Comparison of ENCODE assay signal across 27 mouse cellular contexts in the genomic region with DNA sequence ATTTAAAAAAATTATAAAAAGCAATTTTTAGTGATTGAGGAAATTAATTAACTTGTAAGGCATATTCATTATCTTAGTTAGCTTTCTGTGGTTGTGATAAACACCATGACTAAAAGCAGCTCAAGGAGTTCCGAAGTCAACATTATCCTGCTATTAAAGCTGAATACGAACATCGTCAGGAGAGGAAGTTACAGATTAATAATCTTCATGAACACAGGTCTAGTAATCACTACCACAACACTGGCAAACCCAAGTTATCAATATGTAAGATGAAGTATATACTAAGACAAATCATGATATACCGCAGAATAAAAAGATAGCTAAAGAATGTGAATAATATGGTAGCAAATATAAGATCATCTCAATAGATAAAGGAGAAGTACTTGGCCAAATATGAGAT. TPM values are rescaled to one million over a fixed set of nuclear protein-coding genes. Genes with fewer than 3 reads are reported as not detected.
"Had no signal": no experiment of that assay in that cellular context is flagged by ENCODE, and none has a peak within 500 bp of the region (broad histone marks: within the 10 kb centered on the region; RNA-seq: fewer than 3 reads in every experiment).

No protein-coding gene starts in this region.

- H3K4me3 ChIP-seq: embryonic facial prominence, embryonic 10.5 days; embryonic facial prominence, embryonic 12.5 days; embryonic facial prominence, embryonic 13.5 days; embryonic facial prominence, embryonic 15.5 days; erythroblast, embryonic 14.5 days; forebrain, embryonic 10.5 days; forebrain, embryonic 12.5 days; forebrain, embryonic 13.5 days; forebrain, embryonic 15.5 days; gastrocnemius, adult 2 months; heart, adult 2 months had no signal

- H3K36me3 ChIP-seq: embryonic facial prominence, embryonic 10.5 days; embryonic facial prominence, embryonic 12.5 days; embryonic facial prominence, embryonic 13.5 days; embryonic facial prominence, embryonic 15.5 days; forebrain, embryonic 10.5 days; forebrain, embryonic 12.5 days; forebrain, embryonic 15.5 days had no signal

- H3K27ac ChIP-seq: embryonic facial prominence, embryonic 10.5 days; embryonic facial prominence, embryonic 12.5 days; embryonic facial prominence, embryonic 13.5 days; embryonic facial prominence, embryonic 15.5 days; forebrain, embryonic 10.5 days; forebrain, embryonic 12.5 days; forebrain, embryonic 13.5 days; forebrain, embryonic 15.5 days; gastrocnemius, adult 2 months; heart, adult 2 months had no signal

- H3K9me3 ChIP-seq: embryonic facial prominence, embryonic 10.5 days; embryonic facial prominence, embryonic 12.5 days; embryonic facial prominence, embryonic 13.5 days; embryonic facial prominence, embryonic 15.5 days; forebrain, embryonic 10.5 days; forebrain, embryonic 12.5 days; forebrain, embryonic 13.5 days; forebrain, embryonic 15.5 days had no signal

- H3K4me1 ChIP-seq: embryonic facial prominence, embryonic 10.5 days; embryonic facial prominence, embryonic 12.5 days; embryonic facial prominence, embryonic 13.5 days; embryonic facial prominence, embryonic 15.5 days; forebrain, embryonic 10.5 days; forebrain, embryonic 12.5 days; forebrain, embryonic 13.5 days; forebrain, embryonic 15.5 days had no signal

- H3K27me3 ChIP-seq: embryonic facial prominence, embryonic 12.5 days; embryonic facial prominence, embryonic 13.5 days; embryonic facial prominence, embryonic 15.5 days; forebrain, embryonic 12.5 days; forebrain, embryonic 13.5 days; forebrain, embryonic 15.5 days had no signal

- H3K9ac ChIP-seq: embryonic facial prominence, embryonic 12.5 days; embryonic facial prominence, embryonic 13.5 days; embryonic facial prominence, embryonic 15.5 days; forebrain, embryonic 12.5 days; forebrain, embryonic 13.5 days; forebrain, embryonic 15.5 days; forebrain, postnatal 0 days had no signal

- DNase-seq: cerebellum, adult 9-10 months; cerebellum, adult 9-11 months; cerebellum, postnatal 10 days; cerebellum, postnatal 14 days; cerebellum, postnatal 25 days; cerebellum, postnatal 36 days; embryo, embryonic 11 days; forebrain, postnatal 0 days; gastrocnemius, adult 2 months; gastrocnemius, postnatal 10 days; gastrocnemius, postnatal 14 days; gastrocnemius, postnatal 25 days; gastrocnemius, postnatal 36 days; heart, adult 11 months; heart, adult 18-20 months; heart, adult 2 months had no signal

RNA-seq across cellular contexts. Expression of gene Sspn, which starts 50.9 kb away (rescaled TPM):
- total RNA-seq: common myeloid progenitor, adult 5-6 weeks; granulocyte monocyte progenitor cell, adult 5-6 weeks had no signal
- polyA plus RNA-seq: erythroblast, embryonic 14.5 days had no signal
